Mouse (Mus musculus): Measurements from ENCODE around the gene Phf11d. TPM values are rescaled to one million over a fixed set of nuclear protein-coding genes. Genes with fewer than 3 reads are reported as not detected.
"Not testable (repeated sequence)": the region's sequence is repeated elsewhere in the genome, so short reads cannot be mapped to it uniquely, and the experiment has no call there.

Gene Phf11d
- 1.7 and 2.9 TPM in 2 replicates for polyA plus RNA-seq (2014; fragmentation: Nextera tagmentation; extraction: Ambion mirVana)

GRCm38 (mm10) chr14:59365244-59365644, at the start of gene Phf11d:
Gene Phf11d, minus strand, starts transcription at chr14:59365470.
- Histone ChIP-seq H3K9ac (ENCODE audit: low read length) (no peak within 1 kb of the TSS), H3K4me3 (ENCODE audit: control insufficient read depth in 1 of 2, insufficient read depth in 1 of 2, low read depth in 1 of 2, low read length in 2 of 2) (0 out of 4 replicates have a peak within 1 kb of the TSS, but pooled peaks of 1 of the 2 experiments have one; percentile 19), H3K27ac (replicated peaks in 1 of 2; ENCODE audit: control insufficient read depth in 1 of 2, insufficient read depth in 1 of 2, low read depth in 2 of 2, low read length in 2 of 2) (peak within 1 kb of the TSS in 1 of 2 experiments; percentile 36; a peak in 2 of 4 replicates), H3K9me3 (ENCODE audit: control insufficient read depth, low read length) (no peaks in the 10 kb centered on the region), H3K4me1 (ENCODE audit: control insufficient read depth in 2 of 2, insufficient read depth in 2 of 2, low read length in 2 of 2) (peaks cover 6 to 14% of the 10 kb centered on the region in 2 experiments), H3K4me2 (ENCODE audit: low read length) (peak within 1 kb of the TSS; percentile 36), H3K36me3 (ENCODE audit: control insufficient read depth, insufficient read depth, low read length) (no peaks in the 10 kb centered on the region), H3K27me3 (ENCODE audit: control insufficient read depth, insufficient read depth, low read length) (no peaks in the 10 kb centered on the region)
- WGBS, result 55% methylated on average over 6 of the region's 6 CpGs
- no peak for ATAC-seq (ENCODE audit: insufficient number of reproducible peaks, insufficient read depth, low FRiP score, low read depth)

DNA sequence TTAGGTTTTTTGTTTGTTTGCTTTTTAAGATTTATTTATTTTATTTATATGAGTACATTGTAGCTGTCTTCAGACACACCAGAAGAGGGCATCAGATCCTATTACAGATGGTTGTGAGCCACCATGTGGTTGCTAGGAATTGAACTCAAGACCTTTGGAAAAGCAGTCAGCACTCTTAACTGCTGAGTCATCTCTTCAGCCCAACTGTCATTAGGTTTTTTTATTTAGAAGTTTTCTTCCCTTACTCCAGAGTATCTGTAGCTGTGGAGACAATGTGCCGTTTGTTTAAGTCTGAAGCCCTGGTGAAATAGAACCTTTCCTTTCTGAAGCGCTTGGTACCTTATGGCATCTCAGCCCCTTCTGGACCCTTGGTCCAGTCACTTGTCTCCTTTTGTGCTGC, 49.7 kb upstream of the Phf11d start:
- H3K4me2 ChIP-seq (ENCODE audit: low read length); H3K27me3 ChIP-seq (ENCODE audit: control insufficient read depth, insufficient read depth, low read length); H3K9ac ChIP-seq (ENCODE audit: low read length); H3K27ac ChIP-seq (replicated peaks in 1 of 2; ENCODE audit: control insufficient read depth in 1 of 2, insufficient read depth in 1 of 2, low read depth in 2 of 2, low read length in 2 of 2); H3K9me3 ChIP-seq (ENCODE audit: control insufficient read depth, low read length); H3K4me1 ChIP-seq (ENCODE audit: control insufficient read depth in 2 of 2, insufficient read depth in 2 of 2, low read length in 2 of 2); ATAC-seq (ENCODE audit: insufficient number of reproducible peaks, insufficient read depth, low FRiP score, low read depth); H3K4me3 ChIP-seq (ENCODE audit: control insufficient read depth in 1 of 2, insufficient read depth in 1 of 2, low read depth in 1 of 2, low read length in 2 of 2): not testable (repeated sequence)
- WGBS, result 88% methylated on average over 2 of the region's 2 CpGs
- H3K36me3 ChIP-seq (ENCODE audit: control insufficient read depth, insufficient read depth, low read length), result peaks cover 41% of the 10 kb centered on the region

DNA sequence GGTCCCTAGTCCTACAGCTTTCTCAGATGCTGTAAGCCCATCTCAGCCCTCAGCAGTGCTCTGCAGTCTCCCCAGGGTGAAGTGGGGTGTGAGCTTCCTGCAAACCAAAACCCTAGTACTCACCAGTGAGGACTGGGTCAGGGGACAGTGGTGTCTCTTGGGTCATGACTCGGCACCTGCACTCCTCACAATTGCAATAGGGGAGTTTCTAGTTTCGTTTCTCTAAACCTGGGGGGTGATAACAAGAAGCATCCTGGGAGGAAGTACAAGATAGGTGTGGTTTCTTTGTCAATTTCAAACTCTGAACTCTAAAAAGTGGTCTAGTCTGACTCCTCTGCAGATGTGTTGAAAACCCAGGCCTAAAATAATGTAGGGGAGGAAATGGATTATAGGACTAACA, 31.7 kb upstream of the Phf11d start:
- Histone ChIP-seq H3K4me2 (ENCODE audit: low read length) (no peak overlapping the region), H3K9ac (ENCODE audit: low read length) (no peak overlapping the region), H3K9me3 (ENCODE audit: control insufficient read depth, low read length) (no peaks in the 10 kb centered on the region), H3K4me3 (ENCODE audit: control insufficient read depth in 1 of 2, insufficient read depth in 1 of 2, low read depth in 1 of 2, low read length in 2 of 2) (no peak overlapping the region), H3K27ac (replicated peaks in 1 of 2; ENCODE audit: control insufficient read depth in 1 of 2, insufficient read depth in 1 of 2, low read depth in 2 of 2, low read length in 2 of 2) (no peak overlapping the region), H3K36me3 (ENCODE audit: control insufficient read depth, insufficient read depth, low read length) (0 out of 2 replicates have a peak, but pooled peaks cover 7% of the 10 kb centered on the region), H3K27me3 (ENCODE audit: control insufficient read depth, insufficient read depth, low read length) (no peaks in the 10 kb centered on the region), H3K4me1 (ENCODE audit: control insufficient read depth in 2 of 2, insufficient read depth in 2 of 2, low read length in 2 of 2) (no peaks in the 10 kb centered on the region)
- ATAC-seq (ENCODE audit: insufficient number of reproducible peaks, insufficient read depth, low FRiP score, low read depth), result no peak
- WGBS, result 69% methylated on average over 2 of the region's 2 CpGs

GRCm38 (mm10) chr14:59395281-59395680, 30.0 kb upstream of the Phf11d start, which contains the start of gene Phf11c:
Gene Phf11c, minus strand, starts transcription at chr14:59395381.
- Histone ChIP-seq H3K4me3 (ENCODE audit: control insufficient read depth in 1 of 2, insufficient read depth in 1 of 2, low read depth in 1 of 2, low read length in 2 of 2) (no peak within 1 kb of the TSS), H3K9me3 (ENCODE audit: control insufficient read depth, low read length) (no peaks in the 10 kb centered on the region), H3K4me1 (ENCODE audit: control insufficient read depth in 2 of 2, insufficient read depth in 2 of 2, low read length in 2 of 2) (no peaks in the 10 kb centered on the region), H3K4me2 (ENCODE audit: low read length) (no peak within 1 kb of the TSS), H3K9ac (ENCODE audit: low read length) (no peak within 1 kb of the TSS), H3K36me3 (ENCODE audit: control insufficient read depth, insufficient read depth, low read length) (no peaks in the 10 kb centered on the region), H3K27me3 (ENCODE audit: control insufficient read depth, insufficient read depth, low read length) (no peaks in the 10 kb centered on the region), H3K27ac (replicated peaks in 1 of 2; ENCODE audit: control insufficient read depth in 1 of 2, insufficient read depth in 1 of 2, low read depth in 2 of 2, low read length in 2 of 2) (no peak within 1 kb of the TSS)
- WGBS, result 84% methylated on average over 3 of the region's 3 CpGs
- no peak for ATAC-seq (ENCODE audit: insufficient number of reproducible peaks, insufficient read depth, low FRiP score, low read depth)

DNA sequence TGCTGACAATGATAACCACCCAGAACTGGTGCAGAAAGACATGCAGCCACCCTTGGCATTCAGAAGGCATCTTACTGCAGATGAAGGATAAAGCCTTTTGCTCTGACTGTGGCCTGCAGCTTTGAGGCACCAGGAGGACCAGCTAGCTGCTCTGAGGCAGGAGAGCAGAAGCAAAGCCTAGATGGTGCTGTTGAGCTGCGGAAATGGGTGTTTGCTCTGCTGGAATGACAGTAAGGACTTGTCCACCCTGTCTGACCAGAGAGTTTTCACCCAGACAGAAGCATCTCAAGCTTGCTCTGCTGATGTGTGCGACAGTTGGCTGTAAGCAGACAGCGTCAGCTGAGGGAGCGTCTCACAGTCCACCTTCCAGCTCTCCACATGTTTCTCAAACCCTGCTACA, 24.9 kb upstream of the Phf11d start:
- H3K4me3 ChIP-seq (ENCODE audit: control insufficient read depth in 1 of 2, insufficient read depth in 1 of 2, low read depth in 1 of 2, low read length in 2 of 2); H3K4me2 ChIP-seq (ENCODE audit: low read length); H3K27ac ChIP-seq (replicated peaks in 1 of 2; ENCODE audit: control insufficient read depth in 1 of 2, insufficient read depth in 1 of 2, low read depth in 2 of 2, low read length in 2 of 2); H3K9me3 ChIP-seq (ENCODE audit: control insufficient read depth, low read length); ATAC-seq (ENCODE audit: insufficient number of reproducible peaks, insufficient read depth, low FRiP score, low read depth); H3K36me3 ChIP-seq (ENCODE audit: control insufficient read depth, insufficient read depth, low read length); H3K9ac ChIP-seq (ENCODE audit: low read length); H3K27me3 ChIP-seq (ENCODE audit: control insufficient read depth, insufficient read depth, low read length); H3K4me1 ChIP-seq (ENCODE audit: control insufficient read depth in 2 of 2, insufficient read depth in 2 of 2, low read length in 2 of 2): not testable (repeated sequence)
- 46% methylated on average over 4 of the region's 4 CpGs for WGBS

DNA sequence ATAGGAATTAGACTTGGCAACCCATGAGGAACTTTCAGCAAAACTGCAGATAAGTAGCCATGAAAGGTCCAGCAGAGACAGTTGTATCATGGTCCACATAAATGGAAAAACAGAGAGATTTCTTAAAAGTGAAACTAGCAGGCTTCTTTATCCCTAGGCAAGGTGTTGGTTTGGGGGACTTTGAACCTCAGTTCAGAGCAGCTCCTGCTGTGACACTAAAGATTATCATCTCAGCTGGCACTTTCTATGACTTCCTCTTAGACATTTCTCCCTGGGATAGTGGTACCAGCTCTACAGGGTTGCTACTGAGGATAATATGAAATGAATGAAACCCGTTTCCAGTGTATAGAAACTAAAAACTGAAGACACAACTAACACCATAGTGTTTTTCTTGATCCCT, 24.3 kb upstream of the Phf11d start:
- H3K9ac ChIP-seq (ENCODE audit: low read length), result no peak overlapping the region
- no peaks in the 10 kb centered on the region for H3K9me3 ChIP-seq (ENCODE audit: control insufficient read depth, low read length)
- H3K4me2 ChIP-seq (ENCODE audit: low read length), result no peak overlapping the region
- ATAC-seq (ENCODE audit: insufficient number of reproducible peaks, insufficient read depth, low FRiP score, low read depth), result no peak
- 49% methylated on average over 1 of the region's 1 CpGs for WGBS
- no peak overlapping the region for H3K27ac ChIP-seq (replicated peaks in 1 of 2; ENCODE audit: control insufficient read depth in 1 of 2, insufficient read depth in 1 of 2, low read depth in 2 of 2, low read length in 2 of 2)
- H3K4me3 ChIP-seq (ENCODE audit: control insufficient read depth in 1 of 2, insufficient read depth in 1 of 2, low read depth in 1 of 2, low read length in 2 of 2), result no peak overlapping the region
- H3K4me1 ChIP-seq (ENCODE audit: control insufficient read depth in 2 of 2, insufficient read depth in 2 of 2, low read length in 2 of 2), result no peaks in the 10 kb centered on the region
- no peaks in the 10 kb centered on the region for H3K27me3 ChIP-seq (ENCODE audit: control insufficient read depth, insufficient read depth, low read length)
- no peaks in the 10 kb centered on the region for H3K36me3 ChIP-seq (ENCODE audit: control insufficient read depth, insufficient read depth, low read length)

DNA sequence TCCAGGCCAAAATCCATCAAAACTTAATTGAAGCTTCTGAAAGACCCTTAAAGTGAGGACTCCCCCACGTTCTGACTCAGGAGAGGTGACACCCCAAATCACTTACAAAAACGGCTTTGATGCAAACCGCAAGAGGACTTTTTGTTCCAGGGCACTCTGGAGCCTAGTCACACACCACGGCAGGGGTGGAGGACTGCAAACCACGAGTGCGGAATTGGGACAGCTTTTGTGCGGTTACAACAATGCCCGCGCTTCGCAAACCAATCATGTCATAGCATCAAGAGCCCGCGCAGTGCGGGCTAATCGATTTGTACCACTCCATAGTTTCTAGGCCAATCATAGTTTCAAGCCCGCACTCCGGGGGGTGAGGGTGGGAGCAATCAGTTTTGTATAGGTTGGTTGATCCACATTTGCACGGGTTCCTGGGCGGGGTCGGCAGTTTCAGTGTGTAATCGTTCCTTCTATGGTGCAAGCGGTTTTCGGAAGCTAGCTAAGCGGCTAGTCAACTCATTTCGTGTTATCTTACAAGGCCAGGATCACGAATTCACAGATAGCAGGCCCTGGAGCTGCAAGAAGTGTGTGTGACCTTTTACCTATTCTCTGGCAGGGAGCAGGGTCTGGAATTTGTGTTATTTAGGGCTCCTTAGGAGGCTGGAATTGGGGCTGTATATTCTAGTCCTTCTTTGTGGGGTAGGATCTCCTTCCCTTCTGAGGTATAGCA, 5.2 kb upstream of the Phf11d start:
- H3K9me3 ChIP-seq (ENCODE audit: control insufficient read depth, low read length), result 0 out of 2 replicates have a peak, but pooled peaks cover 8% of the 10 kb centered on the region
- H3K4me1 ChIP-seq (ENCODE audit: control insufficient read depth in 2 of 2, insufficient read depth in 2 of 2, low read length in 2 of 2), result peaks cover 3 to 8% of the 10 kb centered on the region in 2 experiments

More for the DNA sequence above, 5.2 kb upstream of the Phf11d start:
- Histone ChIP-seq H3K4me3 (ENCODE audit: control insufficient read depth in 1 of 2, insufficient read depth in 1 of 2, low read depth in 1 of 2, low read length in 2 of 2) (no peak overlapping the region), H3K9ac (ENCODE audit: low read length) (no peak overlapping the region), H3K36me3 (ENCODE audit: control insufficient read depth, insufficient read depth, low read length) (no peaks in the 10 kb centered on the region), H3K27ac (replicated peaks in 1 of 2; ENCODE audit: control insufficient read depth in 1 of 2, insufficient read depth in 1 of 2, low read depth in 2 of 2, low read length in 2 of 2) (no peak overlapping the region), H3K27me3 (ENCODE audit: control insufficient read depth, insufficient read depth, low read length) (no peaks in the 10 kb centered on the region), H3K4me2 (ENCODE audit: low read length) (no peak overlapping the region)
- no peak for ATAC-seq (ENCODE audit: insufficient number of reproducible peaks, insufficient read depth, low FRiP score, low read depth)
- WGBS, result 86% methylated on average over 25 of the region's 25 CpGs

Measured in heart, embryonic 14.5 days (tissue).